ENCODE assay signal across 22 mouse cellular contexts in the genomic region with DNA sequence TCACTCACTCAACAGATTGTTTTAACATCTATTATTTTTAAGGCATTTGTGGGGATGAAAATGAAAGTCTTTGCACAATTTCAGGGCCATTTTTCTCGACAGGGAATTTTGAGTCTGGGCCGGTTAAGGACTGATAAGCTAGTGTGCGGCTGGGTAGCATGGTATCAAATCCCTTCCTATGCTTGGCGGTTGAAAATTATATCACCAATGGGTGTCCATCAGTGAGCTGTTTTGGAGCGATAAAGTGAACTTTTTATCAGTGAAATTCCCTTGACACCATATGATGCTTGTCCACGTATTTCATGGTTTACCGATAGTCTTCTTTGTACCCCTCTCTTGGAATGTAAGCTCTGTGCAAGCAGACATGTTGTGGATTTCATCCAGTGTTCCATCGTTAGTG. TPM values are rescaled to one million over a fixed set of nuclear protein-coding genes. Genes with fewer than 3 reads are reported as not detected.
DNase-seq lines count a peak whose midpoint lies in the region; ATAC-seq and TF ChIP-seq lines count a peak whose summit lies in the region.
"Had no signal": no experiment of that assay in that cellular context is flagged by ENCODE, and none has a peak within 500 bp of the region (broad histone marks: within the 10 kb centered on the region; RNA-seq: fewer than 3 reads in every experiment).

No protein-coding gene starts in this region.

- H3K79me2 ChIP-seq in heart, adult 2 months (replicated peaks; ENCODE audit: control insufficient read depth, insufficient read depth, low read length): no peaks in the 10 kb centered on the region

- no peak overlapping the region for H3K9ac ChIP-seq in heart, adult 2 months (ENCODE audit: low read depth, low read length)
- no peak overlapping the region for H3K9ac ChIP-seq in liver, embryonic 16.5 days (ENCODE audit: low read depth, low read length)
- H3K9ac ChIP-seq in heart, embryonic 12.5 days: no peak overlapping the region
- H3K9ac ChIP-seq: embryonic facial prominence, embryonic 12.5 days; forebrain, embryonic 12.5 days; heart, embryonic 13.5 days; hindbrain, embryonic 15.5 days had no signal

- peak; percentile 3 for DNase-seq in heart, embryonic 10.5 days (ENCODE audit: low spot score)
- DNase-seq in heart, adult 2 months: no peak
- peak; percentile 26 for DNase-seq in G1E (ENCODE audit: low spot score)
- peak; percentile 33 for DNase-seq in c-Kit-positive CD71-positive TER-119-positive erythroid progenitor cells, embryonic 14.5 days (ENCODE audit: low spot score)
- DNase-seq in spleen, postnatal 10 days (ENCODE audit: low spot score in 2 of 2): no peak
- DNase-seq: adrenal gland, adult 2 months; adrenal gland, postnatal 25 days; cerebellum, adult 11 months; cerebellum, adult 8-10 months; cerebellum, postnatal 14 days; embryo, embryonic 11 days; gastrocnemius, postnatal 10 days; heart, adult 18-20 months; heart, postnatal 36 days had no signal

- WGBS in heart, embryonic 10.5 days: 78% methylated on average over 8 of the region's 8 CpGs
- 76% methylated on average over 8 of the region's 8 CpGs for WGBS in heart, adult 2 months
- WGBS in liver, embryonic 16.5 days (ENCODE audit: insufficient replicate concordance): 54% methylated on average over 8 of the region's 8 CpGs
- WGBS in heart, embryonic 12.5 days: 66% methylated on average over 8 of the region's 8 CpGs

- H3K9me3 ChIP-seq in heart, embryonic 10.5 days: no peaks in the 10 kb centered on the region
- H3K9me3 ChIP-seq in G1E (replicated peaks): peaks cover under 1% of the 10 kb centered on the region
- H3K9me3 ChIP-seq in liver, embryonic 16.5 days (replicated peaks; ENCODE audit: control insufficient read depth, low read length): no peaks in the 10 kb centered on the region
- H3K9me3 ChIP-seq in heart, embryonic 12.5 days (replicated peaks): no peaks in the 10 kb centered on the region
- H3K9me3 ChIP-seq: embryonic facial prominence, embryonic 12.5 days; forebrain, embryonic 12.5 days; heart, embryonic 13.5 days; hindbrain, embryonic 15.5 days had no signal

- peak; percentile 91 for ATAC-seq in G1E (ENCODE audit: extremely low read depth, insufficient number of reproducible peaks, low FRiP score, poor library complexity, severe bottlenecking)
- 0 out of 2 replicates have a peak, but pooled peaks have one; percentile 21 for ATAC-seq in liver, embryonic 16.5 days (ENCODE audit: low read depth)
- no peak for ATAC-seq in heart, embryonic 12.5 days (ENCODE audit: insufficient number of reproducible peaks, low FRiP score)
- ATAC-seq: forebrain, embryonic 16.5 days had no signal

- H3K4me2 ChIP-seq in liver, embryonic 16.5 days (ENCODE audit: low read depth, low read length): no peak overlapping the region
- no peak overlapping the region for H3K4me2 ChIP-seq in heart, embryonic 12.5 days
- H3K4me2 ChIP-seq: embryonic facial prominence, embryonic 12.5 days; forebrain, embryonic 12.5 days; heart, embryonic 13.5 days; hindbrain, embryonic 15.5 days had no signal

- H3K4me1 ChIP-seq in heart, embryonic 10.5 days: no peaks in the 10 kb centered on the region
- no peaks in the 10 kb centered on the region for H3K4me1 ChIP-seq in heart, adult 2 months (ENCODE audit: control insufficient read depth, insufficient read depth, low read length)
- peaks cover 39% of the 10 kb centered on the region for H3K4me1 ChIP-seq in G1E (ENCODE audit: insufficient read depth, low read depth, low read length)
- H3K4me1 ChIP-seq in liver, embryonic 16.5 days (ENCODE audit: control insufficient read depth, low read depth, low read length): no peaks in the 10 kb centered on the region
- H3K4me1 ChIP-seq in heart, embryonic 12.5 days (replicated peaks): no peaks in the 10 kb centered on the region
- H3K4me1 ChIP-seq: embryonic facial prominence, embryonic 12.5 days; forebrain, embryonic 12.5 days; heart, embryonic 13.5 days; hindbrain, embryonic 15.5 days had no signal

- no peak for TF ChIP-seq CTCF in heart, adult 2 months (IDR thresholded peaks at IDR 0.05)
- TF ChIP-seq CTCF in G1E (IDR thresholded peaks at IDR 0.05; ENCODE audit: low read depth, low read length): no peak

- H3K27me3 ChIP-seq in heart, embryonic 10.5 days (ENCODE audit: insufficient read depth, poor library complexity, severe bottlenecking): no peaks in the 10 kb centered on the region
- no peaks in the 10 kb centered on the region for H3K27me3 ChIP-seq in heart, adult 2 months (ENCODE audit: control insufficient read depth, insufficient read depth, low read length)
- no peaks in the 10 kb centered on the region for H3K27me3 ChIP-seq in G1E (ENCODE audit: insufficient read depth, low read length)
- H3K27me3 ChIP-seq in liver, embryonic 16.5 days (ENCODE audit: control insufficient read depth, insufficient read depth, low read depth, low read length): no peaks in the 10 kb centered on the region
- H3K27me3 ChIP-seq in heart, embryonic 12.5 days (replicated peaks): no peaks in the 10 kb centered on the region
- H3K27me3 ChIP-seq: embryonic facial prominence, embryonic 12.5 days; forebrain, embryonic 12.5 days; heart, embryonic 13.5 days; hindbrain, embryonic 15.5 days had no signal

- no peak overlapping the region for H3K27ac ChIP-seq in heart, embryonic 10.5 days
- H3K27ac ChIP-seq in heart, adult 2 months: no peak overlapping the region
- H3K27ac ChIP-seq in liver, embryonic 16.5 days (ENCODE audit: low read length): no peak overlapping the region
- H3K27ac ChIP-seq in heart, embryonic 12.5 days (ENCODE audit: poor library complexity, severe bottlenecking): no peak overlapping the region
- H3K27ac ChIP-seq: embryonic facial prominence, embryonic 12.5 days; forebrain, embryonic 12.5 days; heart, embryonic 13.5 days; hindbrain, embryonic 15.5 days had no signal

- intact Hi-C loops in heart, adult 2 months (cut with DNase I): no loop called here

- no peaks in the 10 kb centered on the region for H3K36me3 ChIP-seq in heart, embryonic 10.5 days
- no peaks in the 10 kb centered on the region for H3K36me3 ChIP-seq in heart, adult 2 months (ENCODE audit: control insufficient read depth, insufficient read depth, low read length)
- no peaks in the 10 kb centered on the region for H3K36me3 ChIP-seq in G1E (replicated peaks)
- no peaks in the 10 kb centered on the region for H3K36me3 ChIP-seq in liver, embryonic 16.5 days (ENCODE audit: control insufficient read depth, insufficient read depth)
- H3K36me3 ChIP-seq in heart, embryonic 12.5 days: no peaks in the 10 kb centered on the region
- H3K36me3 ChIP-seq: embryonic facial prominence, embryonic 12.5 days; forebrain, embryonic 12.5 days; heart, embryonic 13.5 days; hindbrain, embryonic 15.5 days had no signal

- no peak for TF ChIP-seq POLR2A in heart, adult 2 months (IDR thresholded peaks at IDR 0.05; ENCODE audit: insufficient read depth, low read depth, low read length)

- no peak for TF ChIP-seq EP300 in heart, adult 2 months (IDR thresholded peaks at IDR 0.05; ENCODE audit: insufficient read depth, low read depth, low read length)

- no peak overlapping the region for H3K4me3 ChIP-seq in heart, embryonic 10.5 days
- no peak overlapping the region for H3K4me3 ChIP-seq in heart, adult 2 months
- H3K4me3 ChIP-seq in G1E (ENCODE audit: low read depth, low read length): no peak overlapping the region; the same call in 1 of the 2 replicates
- no peak overlapping the region for H3K4me3 ChIP-seq in liver, embryonic 16.5 days (ENCODE audit: low read depth, low read length)
- no peak overlapping the region for H3K4me3 ChIP-seq in heart, embryonic 12.5 days
- H3K4me3 ChIP-seq: embryonic facial prominence, embryonic 12.5 days; forebrain, embryonic 12.5 days; heart, embryonic 13.5 days; hindbrain, embryonic 15.5 days had no signal

RNA-seq across cellular contexts. Expression of a gene that starts 17.5 kb away (rescaled TPM):
- polyA plus RNA-seq in heart, embryonic 10.5 days (2016; fragmentation: Nextera tagmentation; extraction: Ambion mirVana): 17.7 and 28.3 TPM in 2 replicates
- 1 to 10 TPM; 2.5 to 3.5 TPM for total RNA-seq in heart, adult 2 months (2021)
- polyA plus RNA-seq in heart, adult 2 months (2012; rRNA removed): 1.1 and 2.0 TPM in 2 replicates
- total RNA-seq in G1E (2014; fragmentation: Nextera tagmentation) (81.5 and 92.3 TPM in 2 replicates), G1E (2017) (57.0 and 65.2 TPM in 2 replicates)
- 46.6 and 49.9 TPM in 2 replicates for polyA plus RNA-seq in G1E (2012)
- 3.1 and 3.7 TPM in 2 replicates for polyA plus RNA-seq in liver, embryonic 16.5 days (2015; fragmentation: Nextera tagmentation; extraction: Ambion mirVana)
- 21.0 and 23.2 TPM in 2 replicates for polyA plus RNA-seq in heart, embryonic 12.5 days (2016; fragmentation: Nextera tagmentation; extraction: Ambion mirVana)
- total RNA-seq: common myeloid progenitor, adult 5-6 weeks had no signal

Comparison
In these comparisons a context has a peak if more than half of its experiments do, and no peak if none do; other contexts are left out.
1. DNase-seq: peak in heart, embryonic 10.5 days (single experiment), G1E (single experiment) and c-Kit-positive CD71-positive TER-119-positive erythroid progenitor cells, embryonic 14.5 days (single experiment); none in heart, adult 2 months (0 of 2) and spleen, postnatal 10 days (0 of 2).